Mouse (Mus musculus): ENCODE measurements around the gene Frs2. TPM values are rescaled to one million over a fixed set of nuclear protein-coding genes. Genes with fewer than 3 reads are reported as not detected.

The Frs2 gene
- total RNA-seq (2021) = 10 to 100 TPM; 20.5 to 25.4 TPM
- long read RNA-seq, experiment 1 = 0 reads
- long read RNA-seq, experiment 2, partial matches to known transcripts = 0 of 5 reads
- long read RNA-seq, experiment 2, other reads (novel, unspliced or antisense) = 5 of 5 reads

DNA sequence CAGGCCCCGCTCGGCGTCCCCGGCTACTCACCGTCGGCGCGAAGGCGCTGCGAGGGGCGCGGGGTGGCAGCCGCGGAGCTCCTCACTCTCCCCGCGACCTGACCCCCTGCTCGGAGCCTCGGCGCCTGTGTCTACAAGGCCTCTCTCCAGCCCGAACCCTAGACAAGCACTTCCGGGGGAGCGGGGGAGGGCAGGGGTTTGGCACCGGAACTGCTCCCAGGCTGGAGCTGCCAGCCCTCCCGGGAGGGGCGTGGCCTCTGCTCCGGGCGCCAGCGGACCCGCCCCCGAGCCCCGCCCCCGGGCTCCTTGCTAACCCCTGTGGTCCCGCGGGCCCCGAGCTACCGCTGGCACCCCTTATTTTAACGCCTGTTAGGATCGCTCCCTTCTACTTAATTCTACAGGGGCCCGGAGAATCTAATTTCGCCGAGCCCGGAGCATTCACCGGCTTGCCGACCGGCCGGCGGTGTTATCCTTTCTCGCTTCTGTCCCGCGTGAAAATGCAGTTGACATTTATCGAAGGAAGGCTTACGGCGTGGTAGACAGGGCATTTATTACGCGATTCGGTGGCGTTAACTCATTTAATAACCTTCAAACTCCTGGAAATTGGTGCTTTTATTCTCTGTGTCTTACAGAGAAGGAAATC is at the start of gene Frs2:
Gene Frs2, minus strand, starts transcription at position 174 of the 643 bp plus-strand sequence.
- peak; percentile 94 to 96 for DNase-seq (ENCODE audit: low spot score in 2 of 2)

GRCm38 (mm10) chr10:117196696-117197095 is 48.4 kb upstream of the Frs2 start:
- no peak for DNase-seq (ENCODE audit: low spot score in 2 of 2)

- no peak for DNase-seq (ENCODE audit: low spot score in 2 of 2)
Observed at GRCm38 (mm10) chr10:117195748-117196147, 47.4 kb upstream of the Frs2 start.

DNA sequence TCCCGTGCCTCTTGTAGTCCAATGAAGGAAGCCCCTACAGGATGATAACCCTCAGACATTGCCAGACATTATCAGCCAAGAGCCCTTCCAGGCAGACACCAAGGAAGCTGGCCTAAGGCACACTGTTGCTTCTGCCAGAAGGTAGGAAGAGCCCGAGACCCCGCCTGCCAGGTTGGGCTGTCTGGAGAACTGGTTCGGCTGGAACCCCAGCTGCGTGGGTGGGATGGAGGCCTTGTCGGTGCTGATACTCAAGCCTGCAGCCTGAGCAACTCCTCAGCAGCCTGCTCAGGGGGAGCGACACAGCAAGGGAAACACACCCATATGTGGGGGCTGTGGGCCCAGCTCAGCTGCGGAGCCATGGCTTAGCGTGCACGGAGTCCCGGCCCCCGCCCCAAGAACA is 46.7 kb upstream of the Frs2 start:
- DNase-seq (ENCODE audit: low spot score in 2 of 2) = no peak

DNA sequence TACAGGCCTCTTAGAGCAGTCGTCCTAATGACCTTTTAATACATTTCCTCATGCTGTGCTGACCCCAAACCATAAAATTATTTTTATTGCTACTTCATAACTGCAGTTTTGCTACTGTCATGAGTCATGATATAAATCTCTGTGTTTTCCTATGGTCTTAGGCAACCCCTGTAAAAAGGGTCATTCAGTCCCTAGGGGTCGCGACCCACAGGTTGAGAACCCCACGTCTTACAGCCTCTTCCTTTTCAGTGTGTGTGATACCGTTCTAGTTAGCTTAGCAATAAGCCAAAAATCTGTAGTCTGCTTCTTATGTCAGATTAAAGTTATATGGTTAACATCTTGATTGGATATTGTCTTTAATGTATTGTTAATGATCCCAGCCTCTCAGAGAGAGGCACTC is 45.0 kb upstream of the Frs2 start:
- no peak for DNase-seq (ENCODE audit: low spot score in 2 of 2)

- DNase-seq (ENCODE audit: low spot score in 2 of 2) = no peak
Observed at GRCm38 (mm10) chr10:117185399-117186089, 37.2 kb upstream of the Frs2 start.

GRCm38 (mm10) chr10:117181098-117181497 is 32.8 kb upstream of the Frs2 start:
- DNase-seq (ENCODE audit: low spot score in 2 of 2) = no peak

DNA sequence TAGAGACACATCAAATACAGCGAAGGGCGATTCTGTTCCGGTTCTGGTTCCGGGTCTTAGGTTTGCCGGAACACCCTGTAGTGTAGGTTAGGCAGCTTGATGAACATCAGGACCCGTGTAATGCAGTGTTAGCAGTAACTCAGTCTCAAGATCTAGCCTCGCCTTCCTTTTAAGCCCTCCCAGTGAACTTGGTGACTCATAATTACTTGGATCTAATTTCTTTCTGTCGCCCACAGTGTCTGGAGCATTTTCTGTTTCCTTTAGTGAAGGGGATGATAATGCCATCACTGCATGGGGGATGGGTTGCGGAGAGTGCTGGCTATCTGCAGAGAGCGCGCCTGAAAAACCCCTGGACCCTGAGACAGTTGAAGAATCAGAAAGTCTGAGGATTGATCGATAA is 26.3 kb upstream of the Frs2 start:
- no peak for DNase-seq (ENCODE audit: low spot score in 2 of 2)

DNA sequence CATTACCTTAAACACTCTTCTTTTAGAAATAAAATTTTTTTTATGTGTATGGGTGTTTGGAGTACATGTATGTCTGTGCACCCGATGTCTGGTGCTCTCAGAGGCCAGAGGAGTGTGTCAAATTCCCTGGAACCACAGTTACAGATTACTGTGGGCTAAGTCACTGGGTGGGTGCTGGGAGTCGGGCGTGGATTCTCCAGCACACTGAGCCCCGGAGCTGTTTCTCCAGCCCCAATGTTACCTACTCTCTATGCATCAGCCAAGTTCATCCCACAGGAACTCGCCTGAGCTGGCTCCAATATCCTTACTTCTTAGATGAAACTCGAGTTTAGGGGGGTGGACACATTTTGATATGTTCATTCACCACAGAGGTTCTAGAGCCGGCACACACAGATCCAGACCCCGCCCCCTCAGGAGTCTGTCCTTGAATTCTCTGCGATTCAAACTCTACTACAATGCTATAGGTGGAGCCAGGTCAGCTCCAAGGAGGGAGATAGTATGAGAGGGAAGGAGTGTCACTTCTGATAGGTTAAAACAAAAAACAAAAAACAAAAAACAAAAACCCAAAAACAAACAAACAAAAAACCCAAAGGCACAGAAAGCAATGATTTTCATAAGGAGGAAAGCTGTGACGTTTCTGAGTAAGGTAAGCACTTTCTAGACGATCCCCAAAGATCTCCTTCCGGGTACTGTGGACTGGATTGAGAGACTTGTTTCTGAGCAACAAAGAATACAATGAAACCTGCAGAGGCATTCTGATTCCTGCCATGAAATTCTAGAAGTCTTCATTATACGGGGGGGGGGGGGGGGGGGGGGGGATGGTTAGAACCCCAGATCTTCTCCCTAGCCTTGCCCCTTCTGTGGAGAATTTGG is 25.5 kb upstream of the Frs2 start:
- no peak for DNase-seq (ENCODE audit: low spot score in 2 of 2)

DNA sequence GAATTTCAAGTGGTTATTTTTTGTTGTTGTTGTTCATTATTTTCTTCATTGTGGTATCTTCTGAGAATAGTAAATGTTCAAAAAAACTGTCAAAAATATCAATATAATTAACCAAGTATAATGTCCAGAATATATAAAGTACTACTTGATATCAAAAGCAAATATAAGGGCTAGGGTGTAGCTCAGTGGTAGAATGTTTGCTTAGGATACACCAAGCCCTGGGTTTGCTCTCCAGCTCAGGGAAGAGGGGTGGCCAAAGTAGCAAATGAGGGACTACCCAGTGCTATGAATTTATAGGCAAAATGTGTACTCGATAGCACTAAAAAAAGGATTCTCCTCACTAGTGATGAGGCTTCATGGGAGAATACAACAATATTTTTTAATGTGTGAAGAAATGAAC is 24.8 kb upstream of the Frs2 start:
- no peak for DNase-seq (ENCODE audit: low spot score in 2 of 2)

DNA sequence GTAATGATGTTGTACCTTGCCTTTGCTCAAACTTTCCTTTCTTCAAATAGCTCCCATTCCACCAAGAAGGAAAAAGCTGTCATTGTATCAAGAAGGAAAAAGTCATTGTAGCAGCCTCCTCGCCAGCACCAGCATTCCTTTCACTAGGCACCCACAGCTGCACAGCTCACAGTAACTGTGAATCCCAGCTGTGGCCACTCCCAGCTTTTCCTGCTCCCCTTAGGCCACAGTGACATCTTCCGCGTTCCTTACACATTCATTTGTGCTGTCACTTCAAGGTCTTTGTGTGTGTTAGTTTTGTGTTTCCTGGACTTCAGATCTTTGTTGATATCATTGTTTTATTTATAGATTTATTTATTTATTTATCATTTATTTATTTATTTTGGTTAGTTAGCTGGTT is 23.7 kb upstream of the Frs2 start:
- no peak for DNase-seq (ENCODE audit: low spot score in 2 of 2)

GRCm38 (mm10) chr10:117166785-117167425 is 18.6 kb upstream of the Frs2 start:
- no peak for DNase-seq (ENCODE audit: low spot score in 2 of 2)

- DNase-seq (ENCODE audit: low spot score in 2 of 2) = no peak
Observed at GRCm38 (mm10) chr10:117162662-117163061, 14.3 kb upstream of the Frs2 start.

- DNase-seq (ENCODE audit: low spot score in 2 of 2) = no peak
Observed at GRCm38 (mm10) chr10:117160099-117160498, 11.8 kb upstream of the Frs2 start.

DNA sequence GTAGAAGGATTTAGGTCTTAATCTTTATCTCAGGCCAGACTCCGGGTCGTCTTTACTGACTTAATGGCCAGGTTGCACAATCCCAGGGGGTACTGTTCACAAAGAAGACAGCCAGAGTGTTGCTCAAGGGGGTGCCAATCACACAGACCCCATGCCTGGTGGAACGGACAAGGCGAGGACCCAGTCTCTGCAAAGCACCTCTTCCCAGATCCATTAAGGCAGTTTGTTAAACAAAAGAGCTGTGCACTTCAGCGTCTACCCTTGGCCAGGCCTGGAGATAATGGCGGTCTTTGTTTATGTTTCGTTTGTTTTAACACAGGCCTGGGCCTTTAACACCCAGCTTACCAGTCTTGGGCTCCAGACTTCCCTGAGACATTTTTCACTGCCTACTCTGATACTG is 3.9 kb upstream of the Frs2 start:
- DNase-seq (ENCODE audit: low spot score in 2 of 2) = no peak

GRCm38 (mm10) chr10:117151676-117152075 is 3.3 kb upstream of the Frs2 start:
- DNase-seq (ENCODE audit: low spot score in 2 of 2) = no peak

GRCm38 (mm10) chr10:117151241-117151640 is 2.9 kb upstream of the Frs2 start:
- no peak for DNase-seq (ENCODE audit: low spot score in 2 of 2)

GRCm38 (mm10) chr10:117150764-117151163 is 2.4 kb upstream of the Frs2 start:
- no peak for DNase-seq (ENCODE audit: low spot score in 2 of 2)

- no peak for DNase-seq (ENCODE audit: low spot score in 2 of 2)
Observed at GRCm38 (mm10) chr10:117149942-117150617, 1.7 kb upstream of the Frs2 start.

GRCm38 (mm10) chr10:117149241-117149640 is 907 bp upstream of the Frs2 start:
- no peak for DNase-seq (ENCODE audit: low spot score in 2 of 2)
